Mouse (Mus musculus) forebrain, embryonic 14.5 days (tissue): ENCODE results near the gene Mknk2. TPM values are rescaled to one million over a fixed set of nuclear protein-coding genes. Genes with fewer than 3 reads are reported as not detected.

Experiments
- ATAC-seq: fragments of 200-750 bp; cut with Nextera tagmentation; 2 replicates; pipeline ENCODE4 v1.8.0; 2017; ENCODE audit warnings: mild to moderate bottlenecking, moderate library complexity
- DNase-seq: peaks from one replicate; pipeline ENCODE4 v3.0.0-alpha.2; 2015; ENCODE audit warnings: low spot score
- H3K27ac ChIP-seq: fragments of 300-500 bp; sonication (generic); 2 replicates; pipeline ENCODE4 v1.5.1; 2014; ENCODE audit warnings: low read depth, mild to moderate bottlenecking, control low read depth, low read length, moderate library complexity
- H3K27me3 ChIP-seq: fragments of 300-500 bp; sonication (generic); replicated peaks from 2 replicates; pipeline ENCODE4 v1.6.1; 2014; ENCODE audit warnings: low read length, control low read depth, mixed read lengths; ENCODE audit not compliant: control insufficient read depth, insufficient read depth
- H3K36me3 ChIP-seq: fragments of 300-500 bp; sonication (generic); 2 replicates; pipeline ENCODE4 v1.6.1; 2014; ENCODE audit warnings: low read length, control low read depth; ENCODE audit not compliant: control insufficient read depth, insufficient read depth
- H3K4me1 ChIP-seq: fragments of 300-500 bp; sonication (generic); 2 replicates; pipeline ENCODE4 v1.6.1; 2014; ENCODE audit warnings: antibody characterized with exemption, low read length, control low read depth; ENCODE audit not compliant: control insufficient read depth, insufficient read depth
- H3K4me2 ChIP-seq: fragments of 300-500 bp; sonication (generic); 2 replicates; pipeline ENCODE4 v1.6.1; 2014; ENCODE audit warnings: mild to moderate bottlenecking, control low read depth, low read length
- H3K4me3 ChIP-seq: fragments of 300-500 bp; sonication (generic); 2 replicates; pipeline ENCODE4 v1.5.1; 2014; ENCODE audit warnings: low read depth, low read length, control low read depth
- H3K9ac ChIP-seq: fragments of 300-500 bp; sonication (generic); 2 replicates; pipeline ENCODE4 v1.6.1; 2014; ENCODE audit warnings: mild to moderate bottlenecking, low read length, control low read depth, moderate library complexity
- H3K9me3 ChIP-seq: fragments of 300-500 bp; sonication (generic); replicated peaks from 2 replicates; pipeline ENCODE4 v1.6.1; 2016; ENCODE audit warnings: low read length, control low read depth, mixed read lengths; ENCODE audit not compliant: control insufficient read depth
- WGBS: fragments of 180-500 bp; shearing (Covaris S2); extraction: QIAGEN DNeasy Blood & Tissue Kit; methylation state at CpG from one replicate; pipeline ENCODE4 v1.1.7; 2014; 5-methylcytosine and 5-hydroxymethylcytosine counted together
- polyA plus RNA-seq: library from polyadenylated mRNA; unstranded; fragments of >200 nt; fragmentation: Nextera tagmentation; extraction: Ambion mirVana; gene quantifications from 2 replicates; pipeline ENCODE4 v1.2.1, GENCODE M21; 2014

Gene Mknk2
- polyA plus RNA-seq, 1 experiment from 2014 or later, result 43.1 TPM

DNA sequence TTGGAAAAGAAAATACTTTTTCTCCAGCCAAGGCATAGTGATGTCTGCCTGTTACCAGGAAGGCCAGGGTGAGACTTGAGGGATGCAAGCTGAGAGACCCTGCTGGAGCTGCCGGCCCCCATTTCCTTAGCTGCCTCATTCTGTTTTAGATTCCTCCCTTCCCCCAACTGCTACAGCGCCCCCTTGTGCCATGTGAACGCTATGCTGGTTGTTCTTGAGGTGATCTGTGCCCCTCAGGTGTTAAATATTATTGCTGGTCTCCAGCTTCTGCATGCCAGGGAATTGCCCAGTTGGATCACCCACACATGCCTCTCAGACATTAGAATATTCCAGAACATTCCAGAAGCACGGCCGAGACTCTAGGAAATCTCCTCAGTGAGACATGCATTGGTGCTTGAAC lies 16.8 kb downstream of the Mknk2 start:
- Histone ChIP-seq H3K27me3 (no peaks in the 10 kb centered on the region), H3K4me3 (no peak overlapping the region), H3K4me2 (no peak overlapping the region), H3K36me3 (peaks cover 9% of the 10 kb centered on the region), H3K4me1 (no peaks in the 10 kb centered on the region; the same call in 1 of the 2 replicates), H3K27ac (no peak overlapping the region), H3K9ac (no peak overlapping the region), H3K9me3 (no peaks in the 10 kb centered on the region)
- WGBS, result 29% methylated on average over 5 of the region's 5 CpGs
- ATAC-seq (no peak), DNase-seq (peak; percentile 31)

DNA sequence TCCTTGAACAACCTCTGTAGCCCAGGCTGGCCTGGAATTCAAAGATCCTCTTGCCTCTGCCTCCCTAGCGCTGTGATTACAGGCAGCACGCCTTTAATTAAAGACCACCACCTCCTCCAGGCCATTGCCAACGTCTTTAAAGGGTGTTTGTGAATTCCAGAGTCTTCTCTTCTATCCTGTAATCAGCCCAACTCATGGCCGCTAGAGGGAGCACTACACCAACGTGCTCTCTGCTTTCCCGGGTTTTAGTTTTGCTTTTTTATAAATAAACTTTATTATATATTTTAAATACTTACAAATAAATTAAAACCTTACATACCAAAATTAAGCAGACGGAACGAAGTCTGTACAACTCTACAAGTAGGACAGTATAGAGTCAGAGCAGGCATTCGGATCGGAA lies 18.7 kb downstream of the Mknk2 start:
- peaks cover 8% of the 10 kb centered on the region for H3K4me1 ChIP-seq
- DNase-seq (peak; percentile 86), ATAC-seq (no peak)
- H3K4me3 ChIP-seq, result 0 out of 2 replicates have a peak overlapping the region, but pooled peaks have one; percentile 11
- no peaks in the 10 kb centered on the region for H3K9me3 ChIP-seq
- H3K9ac ChIP-seq, result no peak overlapping the region
- H3K27ac ChIP-seq, result no peak overlapping the region
- H3K36me3 ChIP-seq, result no peaks in the 10 kb centered on the region
- H3K27me3 ChIP-seq, result no peaks in the 10 kb centered on the region
- WGBS, result 7% methylated on average over 10 of the region's 10 CpGs
- H3K4me2 ChIP-seq, result peak overlapping the region; percentile 33

DNA sequence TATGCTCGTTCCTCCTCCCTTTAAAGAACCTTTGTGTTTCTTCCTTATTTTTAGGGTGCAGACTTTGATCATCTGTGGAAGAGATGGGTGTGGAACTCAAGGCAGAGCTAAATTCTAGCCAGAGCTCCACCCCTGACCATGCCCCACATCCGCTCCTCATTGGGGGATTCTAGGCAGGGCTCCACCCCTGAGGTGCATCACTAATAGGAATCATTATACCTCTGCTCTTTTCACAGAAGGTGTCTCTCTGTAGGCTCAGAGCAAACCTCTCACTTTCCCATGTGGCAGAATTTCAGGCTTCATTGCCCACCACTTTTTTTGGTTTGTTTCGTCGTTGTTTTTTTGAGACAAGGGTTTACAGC lies 19.1 kb downstream of the Mknk2 start:
- no peaks in the 10 kb centered on the region for H3K27me3 ChIP-seq
- WGBS, result 78% methylated on average over 4 of the region's 4 CpGs
- H3K4me3 ChIP-seq, result no peak overlapping the region
- no peaks in the 10 kb centered on the region for H3K36me3 ChIP-seq
- no peak for DNase-seq
- no peak overlapping the region for H3K4me2 ChIP-seq
- H3K9ac ChIP-seq, result no peak overlapping the region
- peaks cover 8% of the 10 kb centered on the region for H3K4me1 ChIP-seq
- ATAC-seq, result no peak
- no peaks in the 10 kb centered on the region for H3K9me3 ChIP-seq
- no peak overlapping the region for H3K27ac ChIP-seq

DNA sequence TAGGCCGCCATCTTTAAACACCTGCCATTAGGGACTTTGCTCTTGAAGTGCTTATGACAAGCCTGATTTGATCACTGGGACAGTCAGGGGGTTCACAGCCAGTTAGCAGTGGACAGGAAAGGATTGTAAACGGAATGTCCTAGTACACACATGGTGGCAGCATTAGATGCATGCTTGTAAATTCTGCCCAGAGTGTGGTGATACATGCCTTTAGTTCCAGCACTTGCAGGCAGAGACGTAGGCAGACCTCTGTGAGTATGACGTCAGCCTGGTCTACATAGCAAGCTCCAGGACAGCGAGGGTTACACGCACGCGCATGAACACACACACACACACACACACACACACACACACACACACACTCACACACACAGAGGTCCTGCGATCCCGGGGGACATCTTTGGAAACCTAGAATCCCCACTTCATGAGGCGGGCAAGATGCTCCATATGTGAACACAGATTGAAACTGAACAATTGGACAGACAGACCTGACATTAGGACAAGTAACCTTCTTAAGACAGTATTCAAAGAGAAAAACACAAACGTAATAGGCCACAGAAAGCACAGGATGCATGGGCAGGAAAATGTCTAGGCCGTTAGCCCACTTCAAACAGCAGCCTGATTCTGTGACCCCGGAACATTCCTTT lies 19.6 kb downstream of the Mknk2 start:
- no peak for ATAC-seq
- Histone ChIP-seq H3K9ac (no peak overlapping the region), H3K4me1 (peaks cover 8% of the 10 kb centered on the region), H3K4me3 (no peak overlapping the region), H3K4me2 (no peak overlapping the region), H3K27me3 (no peaks in the 10 kb centered on the region), H3K36me3 (no peaks in the 10 kb centered on the region), H3K9me3 (no peaks in the 10 kb centered on the region), H3K27ac (no peak overlapping the region)
- no peak for DNase-seq
- WGBS, result 89% methylated on average over 14 of the region's 14 CpGs

DNA sequence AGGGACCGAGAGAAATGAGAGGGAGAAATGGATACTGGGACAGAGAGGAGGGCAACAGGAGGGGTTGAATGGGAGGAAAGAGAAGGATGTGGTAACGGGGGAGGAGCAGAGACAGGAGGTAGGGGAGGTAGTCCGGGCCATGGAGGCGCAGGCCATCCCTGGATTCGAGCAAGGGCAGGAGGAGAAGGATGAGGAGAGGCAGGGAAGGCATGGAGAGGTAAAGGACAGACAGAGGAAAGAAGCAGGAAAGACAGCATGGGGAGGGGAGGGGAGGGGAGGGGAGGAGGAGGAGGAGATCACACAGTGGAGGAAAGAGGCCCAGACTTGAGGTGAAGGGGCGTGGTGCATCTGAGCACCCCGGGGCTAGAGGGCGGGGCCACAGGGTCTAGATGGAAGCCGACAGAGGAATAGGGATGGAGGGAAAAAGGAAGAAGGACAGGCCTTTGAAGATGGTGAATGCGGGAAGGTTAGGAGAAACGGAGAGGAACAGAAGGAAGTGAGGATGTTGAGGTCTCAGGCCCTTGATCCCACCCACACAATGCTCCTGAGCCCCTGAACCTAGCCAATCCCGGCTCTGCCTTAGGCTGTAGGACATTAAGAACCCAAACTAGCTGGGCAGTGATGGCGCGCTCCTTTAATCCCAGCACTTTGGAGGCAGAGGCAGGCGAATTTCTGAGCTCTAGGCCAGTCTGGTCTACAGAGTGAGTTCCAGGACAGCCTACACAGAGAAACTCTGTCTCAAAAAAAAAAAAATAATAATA lies 20.9 kb downstream of the Mknk2 start, which contains the start of gene Btbd2:
TSS of gene Btbd2 (minus strand) at position 209 of the 761 bp plus-strand sequence.
- ATAC-seq, result peak; percentile 38; the same call in 1 of the 2 replicates
- peak within 1 kb of the TSS; percentile 93 for H3K27ac ChIP-seq
- H3K4me1 ChIP-seq, result peaks cover 8% of the 10 kb centered on the region
- H3K4me3 ChIP-seq, result peak within 1 kb of the TSS; percentile 90
- H3K36me3 ChIP-seq, result peaks cover 3% of the 10 kb centered on the region; the same call in 1 of the 2 replicates
- no peaks in the 10 kb centered on the region for H3K27me3 ChIP-seq
- DNase-seq, result no peak
- WGBS, result 23% methylated on average over 15 of the region's 15 CpGs
- H3K9ac ChIP-seq, result peak within 1 kb of the TSS; percentile 96
- H3K4me2 ChIP-seq, result peak within 1 kb of the TSS; percentile 92
- no peaks in the 10 kb centered on the region for H3K9me3 ChIP-seq

DNA sequence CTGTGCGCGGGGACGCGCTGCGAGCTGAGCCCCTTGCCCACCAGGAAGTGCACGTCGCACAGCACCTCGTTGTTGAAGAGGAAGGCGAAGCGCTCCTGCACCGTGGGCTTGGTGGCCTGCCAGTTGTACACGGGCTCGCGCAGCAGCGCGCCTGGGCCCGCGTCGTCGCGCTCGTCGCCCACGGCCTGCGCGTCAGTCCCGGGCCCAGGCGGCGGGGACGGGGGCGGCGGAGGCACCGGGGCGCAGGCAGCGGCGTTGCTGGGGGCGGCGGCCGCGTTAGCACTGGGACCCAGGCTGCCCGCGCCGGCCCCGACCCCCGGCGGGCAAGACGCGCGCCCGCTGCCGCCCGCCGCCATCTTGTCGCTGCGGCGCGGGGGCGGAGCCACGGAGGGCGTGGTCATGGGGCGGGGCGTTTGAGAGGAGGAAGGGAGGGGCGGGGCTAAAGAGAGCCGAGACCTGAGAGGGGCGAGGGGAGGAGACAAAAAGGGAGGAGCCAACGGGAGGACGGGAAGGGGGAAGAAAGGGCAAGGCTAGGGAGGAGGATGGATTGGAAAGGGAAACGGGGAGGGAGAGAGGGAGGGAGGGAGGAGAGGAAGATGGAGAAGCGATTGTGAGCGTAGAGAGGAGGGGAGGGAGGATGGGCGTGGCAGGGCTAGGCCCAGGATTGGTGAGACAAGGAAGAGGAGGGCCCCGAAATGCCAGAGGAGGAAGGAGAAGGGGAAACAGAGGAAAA lies 21.6 kb downstream of the Mknk2 start:
- H3K4me1 ChIP-seq, result peaks cover 8% of the 10 kb centered on the region
- no peaks in the 10 kb centered on the region for H3K9me3 ChIP-seq
- peak overlapping the region; percentile 90 for H3K4me3 ChIP-seq
- peak overlapping the region; percentile 92 for H3K4me2 ChIP-seq
- H3K36me3 ChIP-seq, result peaks cover 3% of the 10 kb centered on the region; the same call in 1 of the 2 replicates
- peak overlapping the region; percentile 93 for H3K27ac ChIP-seq
- ATAC-seq, result peak; percentile 87
- H3K9ac ChIP-seq, result peak overlapping the region; percentile 96
- under 1% methylated on average over 71 of the region's 72 CpGs for WGBS
- peak; percentile 99 for DNase-seq
- H3K27me3 ChIP-seq, result no peaks in the 10 kb centered on the region

DNA sequence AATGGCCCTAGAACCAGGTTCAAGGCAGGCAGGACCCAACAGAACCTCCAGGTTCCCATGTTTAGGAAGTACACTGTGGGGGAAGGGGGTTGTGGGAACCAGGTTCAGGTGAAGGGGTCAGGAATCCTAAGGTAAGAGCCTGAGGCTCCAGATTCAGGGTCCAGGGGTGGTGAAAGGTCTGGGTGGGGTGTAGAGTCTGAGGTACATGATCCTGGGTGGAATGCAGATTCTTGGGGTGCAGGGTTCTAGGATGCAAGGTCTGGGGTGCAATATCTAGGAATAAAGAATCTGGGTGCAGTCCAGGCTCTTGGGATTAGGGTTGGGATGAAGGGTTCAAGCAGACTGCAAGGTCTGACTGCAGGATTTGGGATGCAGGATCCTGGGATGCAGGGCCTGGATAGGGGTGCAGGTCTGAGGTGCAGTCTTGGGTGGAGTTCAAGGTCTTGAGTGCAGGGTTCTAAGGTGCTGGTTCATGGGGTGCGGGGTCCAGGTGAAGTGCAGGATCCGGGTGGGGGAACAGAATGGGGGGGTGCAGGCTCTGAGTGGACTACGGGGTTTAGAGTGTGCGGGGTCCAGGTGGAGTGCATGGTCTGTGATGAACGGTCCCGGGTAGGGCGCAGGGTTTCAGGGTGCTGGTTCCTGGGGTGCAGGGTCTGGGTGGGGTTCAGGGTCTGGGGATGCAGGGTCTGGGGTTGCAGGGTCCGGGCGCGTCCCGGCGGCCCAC lies 22.3 kb downstream of the Mknk2 start:
- 4% methylated on average over 10 of the region's 12 CpGs for WGBS
- H3K9me3 ChIP-seq, result no peaks in the 10 kb centered on the region
- DNase-seq (no peak), ATAC-seq (peak; percentile 45)
- peak overlapping the region; percentile 90 for H3K4me3 ChIP-seq
- H3K9ac ChIP-seq, result peak overlapping the region; percentile 96
- no peaks in the 10 kb centered on the region for H3K27me3 ChIP-seq
- H3K36me3 ChIP-seq, result peaks cover 3% of the 10 kb centered on the region; the same call in 1 of the 2 replicates
- peak overlapping the region; percentile 93 for H3K27ac ChIP-seq
- peak overlapping the region; percentile 92 for H3K4me2 ChIP-seq
- peaks cover 8% of the 10 kb centered on the region for H3K4me1 ChIP-seq

DNA sequence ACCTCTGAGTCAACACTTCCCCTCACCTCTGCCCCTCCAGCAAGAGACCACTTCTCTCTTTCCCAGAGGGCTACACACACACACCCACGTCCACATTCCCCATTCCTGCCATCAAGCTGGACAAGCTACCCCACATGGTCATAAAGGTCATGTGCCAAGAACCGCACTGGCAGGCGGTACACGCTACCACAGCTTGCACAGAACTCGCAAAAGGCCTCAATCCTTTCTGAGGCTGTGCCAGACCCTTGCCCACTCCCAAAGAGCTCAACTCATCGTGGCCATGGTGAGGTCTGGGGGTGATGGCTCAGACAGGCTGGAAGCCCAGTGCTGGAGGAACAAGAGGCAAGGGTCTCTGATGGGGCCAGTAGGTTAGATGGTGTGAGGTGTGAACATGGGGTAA lies 23.0 kb downstream of the Mknk2 start:
- H3K27me3 ChIP-seq, result no peaks in the 10 kb centered on the region
- H3K27ac ChIP-seq, result no peak overlapping the region
- no peak for DNase-seq
- peak overlapping the region; percentile 96; the same call in 1 of the 2 replicates for H3K9ac ChIP-seq
- WGBS, result 89% methylated on average over 6 of the region's 6 CpGs
- no peak for ATAC-seq
- H3K36me3 ChIP-seq, result peaks cover 3% of the 10 kb centered on the region; the same call in 1 of the 2 replicates
- peaks cover 8% of the 10 kb centered on the region for H3K4me1 ChIP-seq
- peak overlapping the region; percentile 90; the same call in 1 of the 2 replicates for H3K4me3 ChIP-seq
- no peaks in the 10 kb centered on the region for H3K9me3 ChIP-seq
- peak overlapping the region; percentile 92 for H3K4me2 ChIP-seq
